Mouse (Mus musculus) testis, postnatal 10 days (tissue): Measurements from ENCODE around the gene Immt.
"Not testable (repeated sequence)": the region's sequence is repeated elsewhere in the genome, so short reads cannot be mapped to it uniquely, and the experiment has no call there.

ENCODE experiments used
- DNase-seq: peaks from one replicate; pipeline ENCODE4 v3.0.0; 2021; ENCODE audit warnings: low spot score

Gene Immt

DNA sequence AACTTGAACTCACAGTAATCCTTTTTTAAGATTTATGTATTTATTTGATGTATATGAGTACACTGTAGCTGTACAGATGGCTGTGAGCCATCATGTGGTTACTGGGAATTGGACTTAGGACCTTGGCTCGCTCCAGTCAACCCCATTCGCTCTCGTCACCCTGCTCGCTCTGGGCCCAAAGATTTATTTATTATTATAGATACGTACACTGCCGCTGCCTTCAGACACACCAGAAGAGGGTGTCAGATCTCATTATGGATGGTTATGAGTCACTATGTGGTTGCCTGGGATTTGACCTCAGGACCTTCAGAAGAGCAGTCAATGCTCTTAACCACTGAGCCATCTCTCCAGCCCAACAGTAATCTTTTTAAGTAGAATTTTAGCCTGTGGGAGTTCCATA is 15.8 kb downstream of the Immt start:
- DNase-seq, result not testable (repeated sequence)

- DNase-seq, result no peak
Observed at GRCm38 (mm10) chr6:71867751-71868150, 36.6 kb downstream of the Immt start.

GRCm38 (mm10) chr6:71868809-71869208 is 37.7 kb downstream of the Immt start:
- DNase-seq, result no peak

DNA sequence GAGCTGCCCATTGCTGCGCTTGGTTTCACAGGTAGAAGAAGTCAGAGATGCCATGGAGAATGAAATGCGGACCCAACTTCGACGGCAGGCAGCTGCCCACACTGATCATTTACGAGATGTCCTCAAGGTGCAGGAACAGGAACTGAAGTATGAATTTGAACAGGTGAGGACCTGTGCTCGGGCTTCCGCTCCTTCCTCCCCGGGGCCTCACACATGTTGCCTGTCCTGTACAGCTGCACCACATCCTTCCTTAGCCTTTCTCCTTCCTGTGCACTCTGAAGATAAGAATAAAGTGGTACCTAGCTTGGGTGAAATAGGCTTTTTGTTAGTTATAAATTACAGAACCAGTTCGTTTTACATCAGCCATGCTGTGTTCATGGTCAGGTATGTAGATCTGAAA is 40.3 kb downstream of the Immt start:
- no peak for DNase-seq

DNA sequence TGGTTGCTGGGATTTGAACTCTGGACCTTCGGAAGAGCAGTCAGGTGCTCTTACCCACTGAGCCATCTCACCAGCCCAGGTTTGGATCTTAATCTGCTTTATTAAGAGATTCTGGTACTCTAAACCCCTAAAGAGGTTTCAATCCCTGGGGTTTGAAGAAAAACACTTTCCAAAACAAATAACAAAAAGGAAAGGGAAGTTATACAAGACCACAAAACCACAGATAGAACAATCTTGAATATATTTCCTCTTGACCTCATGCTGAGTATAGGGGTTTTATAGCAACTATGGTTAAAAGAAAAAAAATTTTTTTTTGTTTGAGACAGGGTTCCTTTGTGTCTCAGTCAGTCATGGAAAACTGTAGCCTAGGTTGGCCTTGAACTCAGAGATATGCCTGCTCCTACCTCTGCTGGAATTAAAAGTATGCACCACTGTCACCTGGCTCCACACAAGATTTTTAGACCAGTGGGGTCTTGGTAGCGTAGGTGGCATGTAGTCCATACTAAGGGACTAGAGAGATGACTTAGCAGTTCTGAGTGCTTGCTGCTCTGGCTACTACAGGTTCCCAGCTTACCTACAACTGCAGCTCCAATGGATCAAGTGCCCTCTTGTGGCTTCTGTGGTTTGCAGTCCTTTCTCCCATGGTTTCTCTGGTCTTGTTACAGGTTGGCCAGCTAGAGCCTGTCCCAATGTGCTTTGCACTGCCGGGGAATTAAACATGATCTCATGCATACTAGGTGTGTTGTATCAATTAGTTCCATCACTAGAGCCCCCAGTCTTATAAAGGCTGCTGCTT is 47.0 kb downstream of the Immt start:
- DNase-seq, result no peak

DNA sequence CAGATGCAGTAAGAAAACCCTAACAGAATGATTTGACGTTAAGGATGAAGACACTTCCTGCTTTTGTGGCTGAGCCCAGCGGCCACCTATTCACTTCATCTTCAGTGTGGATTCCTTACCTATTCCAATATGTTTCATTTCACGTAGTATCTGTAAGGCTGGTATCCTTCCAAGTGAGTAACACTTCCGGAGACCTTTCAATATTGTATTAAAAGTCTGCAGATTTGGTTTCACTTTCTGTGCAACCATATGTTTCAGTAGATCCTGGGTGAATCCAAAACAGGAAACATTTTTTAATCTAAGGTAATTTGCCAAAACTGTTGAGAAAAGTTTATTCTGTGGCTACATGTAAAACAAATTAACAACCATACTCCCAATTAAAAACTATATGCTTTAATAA is 62.1 kb downstream of the Immt start:
- no peak for DNase-seq

DNA sequence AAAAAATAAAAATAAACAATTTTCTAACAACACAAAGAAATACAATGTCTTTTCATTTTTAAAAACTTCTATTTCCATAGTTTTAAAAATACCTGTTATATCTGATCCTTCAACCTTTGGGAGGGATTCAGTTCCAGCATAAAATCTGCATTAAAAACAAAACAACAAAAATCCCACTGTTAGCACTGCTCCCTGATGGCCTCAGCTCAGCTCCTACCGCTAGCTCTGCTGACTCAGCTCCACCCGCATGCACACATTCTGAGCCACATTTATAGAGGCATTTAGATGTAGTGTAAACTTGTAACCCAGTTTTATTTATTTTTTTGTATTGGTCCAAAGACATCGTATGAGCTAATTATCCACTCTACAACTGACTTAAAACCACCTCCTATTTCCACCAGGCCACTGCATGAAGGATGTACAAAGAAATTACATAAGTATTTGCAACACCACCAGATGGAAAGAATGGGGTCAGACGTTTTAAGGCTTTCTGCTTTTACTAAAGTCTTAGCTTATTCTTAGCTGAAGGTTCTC is 76.6 kb downstream of the Immt start:
- DNase-seq, result no peak

DNA sequence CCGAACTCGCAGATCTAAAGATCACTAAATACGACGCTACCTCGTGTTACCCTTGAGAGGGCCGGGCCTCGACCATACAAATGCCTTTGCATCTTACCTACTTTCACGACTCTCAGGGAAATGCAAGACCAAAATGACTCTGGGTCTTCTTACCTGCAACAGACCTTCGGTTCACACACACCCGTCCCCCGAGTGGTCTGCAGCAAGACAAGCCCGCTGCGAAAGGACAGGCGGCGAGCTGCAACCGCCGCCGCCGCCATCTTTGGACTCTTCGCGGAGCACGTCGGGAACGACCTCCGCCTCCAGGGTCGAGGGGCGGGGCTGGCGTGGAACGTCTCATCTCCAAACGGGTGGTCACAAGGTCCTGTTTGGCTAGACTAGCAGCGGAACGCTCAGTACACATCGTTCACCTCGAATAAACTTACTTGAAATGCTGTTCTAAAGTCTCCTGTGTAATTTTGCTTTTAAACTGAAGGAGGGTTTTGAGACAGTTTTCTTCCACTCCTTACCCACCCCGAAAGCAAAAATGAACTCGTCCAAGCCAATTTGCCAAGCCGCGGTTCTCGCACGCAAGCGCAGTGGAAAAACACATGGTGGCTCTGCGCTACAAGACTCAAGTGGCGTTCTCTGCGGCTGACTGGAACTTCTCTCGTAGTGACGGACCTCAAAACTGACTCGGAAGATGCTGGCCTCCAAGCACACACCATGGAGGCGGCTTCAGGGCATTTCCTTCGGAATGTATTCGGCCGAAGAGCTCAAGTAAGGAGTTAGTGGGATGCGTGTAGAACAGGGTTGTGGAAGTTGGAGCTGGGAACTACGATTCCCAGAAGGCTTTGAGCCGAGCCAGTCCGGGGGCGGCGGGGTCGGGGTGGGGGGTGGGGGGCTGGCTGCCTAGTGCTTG is 77.6 kb downstream of the Immt start, which contains the start of the genes Ptcd3 and Polr1a:
Ptcd3 (minus strand) TSS at position 270 of the 901 bp plus-strand sequence.
Polr1a (plus strand) TSS at position 573 of the 901 bp plus-strand sequence.
- DNase-seq, result peak; percentile 97

DNA sequence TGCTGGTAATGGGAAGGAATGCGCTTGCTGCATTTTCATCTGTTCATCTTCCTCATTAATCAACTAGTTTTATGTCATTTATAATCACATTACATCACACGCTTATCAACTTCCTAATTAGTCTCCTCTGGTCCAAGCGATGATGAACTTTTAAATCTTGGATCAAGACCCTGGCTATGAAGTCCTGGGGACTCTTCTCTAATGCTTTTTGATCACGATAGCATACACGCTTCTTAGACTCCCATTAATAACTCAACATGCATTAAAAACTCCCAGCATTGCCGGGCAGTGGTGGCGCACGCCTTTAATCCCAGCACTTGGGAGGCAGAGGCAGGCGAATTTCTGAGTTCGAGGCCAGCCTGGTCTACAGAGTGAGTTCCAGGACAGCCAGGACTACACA is 78.3 kb downstream of the Immt start:
- DNase-seq, result no peak

DNA sequence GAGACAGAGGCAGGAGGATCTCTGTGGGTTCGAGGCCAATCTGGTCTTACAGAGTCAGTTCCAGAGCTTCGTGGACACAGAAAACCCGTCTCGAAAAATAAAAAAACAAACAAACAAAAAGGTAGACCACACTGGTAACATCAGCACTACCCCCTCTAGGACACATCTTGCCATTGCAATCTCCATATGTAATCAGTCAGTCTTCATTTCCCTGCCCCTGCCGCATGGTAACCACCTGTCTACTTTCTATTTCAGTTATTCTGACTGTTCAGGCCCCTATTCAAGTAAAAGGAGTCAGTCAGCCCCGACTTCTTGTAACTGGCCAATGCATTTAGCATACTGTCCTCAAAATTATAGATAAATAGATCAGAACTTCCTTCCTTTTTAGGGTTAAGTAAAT is 78.7 kb downstream of the Immt start:
- no peak for DNase-seq

DNA sequence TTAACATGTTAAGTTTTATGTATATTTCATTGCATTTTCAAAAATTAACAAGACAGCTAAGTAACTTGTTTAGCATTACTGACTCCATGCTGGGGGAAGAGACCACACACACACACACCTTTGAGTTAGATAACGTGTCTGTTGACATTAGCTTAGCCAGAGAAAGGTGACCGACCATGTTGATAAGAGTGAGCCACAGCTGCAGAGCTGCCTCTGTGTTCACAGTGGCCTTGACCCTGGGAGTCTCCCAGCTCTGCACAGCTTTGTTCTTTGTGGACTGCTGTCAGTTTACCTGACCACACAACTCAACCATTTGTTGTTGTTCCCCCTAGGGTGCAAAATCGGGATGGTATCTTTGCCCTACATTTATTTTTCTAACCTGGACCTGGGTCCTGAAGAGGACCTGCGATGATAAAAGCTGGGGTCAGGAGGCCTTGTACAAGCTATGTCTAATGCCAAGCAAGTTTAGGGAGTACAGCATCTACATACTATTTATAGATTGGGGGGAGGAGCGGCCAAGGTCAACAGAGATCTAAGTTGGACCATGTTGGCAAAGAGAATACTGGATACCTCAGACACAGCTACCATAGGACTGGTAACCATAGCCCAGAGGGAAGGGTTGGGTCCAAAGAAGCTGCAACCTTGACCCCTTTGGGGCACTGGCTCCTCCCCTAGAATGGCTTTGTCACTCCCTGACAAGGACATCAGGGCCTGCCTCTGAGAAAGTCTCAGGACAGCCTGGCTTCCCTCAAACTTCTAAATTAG is 80.7 kb downstream of the Immt start:
- no peak for DNase-seq

DNA sequence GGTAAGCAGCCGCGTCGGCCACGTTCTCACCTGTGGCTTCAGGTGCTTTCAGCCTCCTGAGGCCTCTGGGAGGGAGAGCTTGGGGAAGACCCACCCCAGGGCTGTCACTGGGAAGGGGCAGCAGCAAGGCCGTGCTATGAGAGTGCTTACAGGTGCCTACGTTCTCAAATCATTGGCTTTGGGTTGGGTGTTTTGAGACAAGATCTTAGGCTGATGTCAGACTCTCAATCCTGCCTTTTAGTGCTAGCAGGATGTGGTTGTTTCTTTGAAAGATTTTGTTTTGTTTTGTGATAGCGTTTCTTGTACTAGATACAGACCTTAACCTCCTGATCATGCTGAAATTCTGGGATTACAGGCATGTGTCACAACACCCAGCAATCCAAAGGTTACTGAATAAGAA is 89.6 kb downstream of the Immt start:
- DNase-seq, result no peak

GRCm38 (mm10) chr6:71925233-71925632 is 94.1 kb downstream of the Immt start:
- DNase-seq, result not testable (repeated sequence)
